Mouse (Mus musculus): Measurements from ENCODE around the gene Gm29609. TPM values are rescaled to one million over a fixed set of nuclear protein-coding genes. Genes with fewer than 3 reads are reported as not detected.

Gm29609 gene
- polyA plus RNA-seq, 1 experiment: 3.9 TPM

DNA sequence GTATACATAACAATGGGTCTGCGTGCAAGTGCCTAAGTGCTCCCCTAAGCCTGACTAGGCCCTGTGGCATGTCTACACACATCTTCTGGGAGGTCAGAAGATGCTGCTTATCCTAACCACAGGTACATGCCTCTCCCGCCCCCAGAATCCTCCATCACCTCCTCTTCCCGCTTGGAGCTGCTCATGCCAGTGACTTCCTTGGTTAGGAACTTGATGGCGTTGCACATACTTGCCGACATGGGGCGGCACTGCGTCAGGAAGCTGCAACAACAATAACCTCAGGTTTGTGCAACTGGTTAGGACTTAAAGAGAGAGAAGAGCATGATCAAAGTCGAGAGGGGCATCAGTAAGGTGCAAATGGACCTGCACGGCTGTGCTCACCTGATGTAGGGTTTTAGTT lies 10.5 kb upstream of the Gm29609 start:
- WGBS: 89% methylated on average over 9 of the region's 9 CpGs
- TF ChIP-seq CTCF (IDR thresholded peaks at IDR 0.05; ENCODE audit: borderline replicate concordance, insufficient read depth, low read depth, low read length): no peak
- TF ChIP-seq POLR2A (IDR thresholded peaks at IDR 0.05; ENCODE audit: borderline replicate concordance, insufficient read depth, low read length): no peak
- Histone ChIP-seq H3K27ac (ENCODE audit: insufficient read depth, low read length) (no peak overlapping the region), H3K4me1 (ENCODE audit: control insufficient read depth, insufficient read depth, low read length) (peaks cover 4% of the 10 kb centered on the region; the same call in 1 of the 2 replicates), H3K4me3 (replicated peaks; ENCODE audit: insufficient read depth, low read depth, low read length) (no peak overlapping the region), H3K27me3 (ENCODE audit: control insufficient read depth, insufficient read depth, low read length) (no peaks in the 10 kb centered on the region)
- DNase-seq: no peak

DNA sequence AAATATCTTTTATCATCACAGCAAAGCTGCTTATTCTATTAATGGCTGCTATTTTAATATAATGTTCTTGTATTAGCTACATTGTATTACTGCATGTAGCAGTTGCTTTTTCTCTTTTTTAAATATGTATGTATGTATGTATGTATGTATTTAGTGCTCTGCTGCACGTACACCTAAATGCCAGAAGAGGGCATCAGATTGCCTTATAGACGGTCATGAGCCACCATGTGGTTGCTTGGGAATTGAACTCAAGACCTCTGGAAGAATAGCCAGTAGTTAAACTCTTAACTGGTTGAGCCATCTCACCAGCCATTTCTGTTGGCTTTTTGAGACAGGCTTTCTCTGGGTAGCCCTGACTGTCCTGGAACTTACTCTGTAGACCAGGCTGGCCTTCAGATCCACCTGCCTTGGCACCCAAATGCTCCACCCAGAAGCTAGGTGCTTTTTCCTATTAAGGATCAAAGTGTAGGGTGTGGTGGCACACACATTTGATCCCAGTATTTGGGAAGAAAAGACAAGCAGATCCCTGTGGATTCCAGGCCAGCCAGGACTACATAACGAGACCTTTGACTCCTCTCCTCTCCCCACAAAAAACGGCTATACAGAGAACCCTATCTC lies 8.6 kb upstream of the Gm29609 start:
- no peak for DNase-seq
- 70% methylated on average over 4 of the region's 4 CpGs for WGBS
- H3K27ac ChIP-seq (ENCODE audit: insufficient read depth, low read length): no peak overlapping the region
- H3K27me3 ChIP-seq (ENCODE audit: control insufficient read depth, insufficient read depth, low read length): no peaks in the 10 kb centered on the region
- no peak for TF ChIP-seq POLR2A (IDR thresholded peaks at IDR 0.05; ENCODE audit: borderline replicate concordance, insufficient read depth, low read length)
- TF ChIP-seq CTCF (IDR thresholded peaks at IDR 0.05; ENCODE audit: borderline replicate concordance, insufficient read depth, low read depth, low read length): no peak
- peaks cover 4% of the 10 kb centered on the region; the same call in 1 of the 2 replicates for H3K4me1 ChIP-seq (ENCODE audit: control insufficient read depth, insufficient read depth, low read length)
- no peak overlapping the region for H3K4me3 ChIP-seq (replicated peaks; ENCODE audit: insufficient read depth, low read depth, low read length)

DNA sequence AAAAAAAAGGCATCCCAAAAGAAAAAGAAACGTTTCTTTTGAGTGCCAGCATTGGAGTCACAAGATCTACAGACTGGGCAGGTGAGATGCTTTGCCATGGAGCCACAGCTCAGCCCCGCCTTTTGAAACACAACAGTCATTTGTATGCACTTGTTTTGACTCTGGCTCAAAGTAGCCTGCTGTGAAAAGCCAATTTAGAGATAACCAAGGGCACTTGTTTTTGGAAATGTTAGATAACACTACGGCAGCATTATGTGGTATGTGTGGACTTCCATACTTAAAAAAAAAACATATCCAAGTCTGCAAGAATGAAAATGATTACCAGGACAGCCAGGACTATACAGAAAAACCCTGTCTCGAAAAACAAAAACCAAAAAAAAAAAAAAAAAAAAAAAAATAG lies 4.0 kb upstream of the Gm29609 start:
- no peaks in the 10 kb centered on the region for H3K4me1 ChIP-seq (ENCODE audit: control insufficient read depth, insufficient read depth, low read length)
- H3K4me3 ChIP-seq (replicated peaks; ENCODE audit: insufficient read depth, low read depth, low read length): no peak overlapping the region
- no peak for DNase-seq
- TF ChIP-seq POLR2A (IDR thresholded peaks at IDR 0.05; ENCODE audit: borderline replicate concordance, insufficient read depth, low read length): no peak
- TF ChIP-seq CTCF (IDR thresholded peaks at IDR 0.05; ENCODE audit: borderline replicate concordance, insufficient read depth, low read depth, low read length): no peak
- no peaks in the 10 kb centered on the region for H3K27me3 ChIP-seq (ENCODE audit: control insufficient read depth, insufficient read depth, low read length)
- WGBS: 57% methylated on average over 4 of the region's 4 CpGs
- no peak overlapping the region for H3K27ac ChIP-seq (ENCODE audit: insufficient read depth, low read length)

DNA sequence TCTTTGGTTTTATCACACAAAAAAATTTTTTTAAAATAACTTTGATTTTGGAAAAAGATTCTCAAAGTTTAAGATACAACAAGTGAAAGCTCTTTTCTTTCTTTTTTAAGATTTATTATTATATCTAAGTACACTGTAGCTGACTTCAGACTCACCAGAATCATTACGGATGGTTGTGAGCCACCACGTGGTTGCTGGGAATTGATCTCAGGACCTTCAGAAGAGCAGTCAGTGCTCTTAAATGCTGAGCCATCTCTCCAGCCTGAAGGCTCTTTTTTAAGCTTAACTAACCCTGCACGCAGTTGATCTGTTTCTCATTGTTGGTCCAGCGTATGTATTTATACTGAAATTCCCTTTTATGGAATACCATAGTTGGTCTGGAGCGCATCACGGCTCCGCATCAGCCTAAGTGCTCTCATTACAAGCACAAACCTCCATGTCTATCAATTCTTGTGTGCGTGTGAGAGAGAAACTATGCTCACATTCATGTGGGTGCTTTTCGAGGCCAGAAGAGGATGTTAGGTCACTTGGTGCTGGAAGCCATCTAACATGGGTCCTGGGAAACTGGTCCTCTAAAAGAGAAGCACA lies 1.6 kb upstream of the Gm29609 start:
- Histone ChIP-seq H3K27me3 (ENCODE audit: control insufficient read depth, insufficient read depth, low read length) (no peaks in the 10 kb centered on the region), H3K4me1 (ENCODE audit: control insufficient read depth, insufficient read depth, low read length) (no peaks in the 10 kb centered on the region), H3K27ac (ENCODE audit: insufficient read depth, low read length) (no peak overlapping the region), H3K4me3 (replicated peaks; ENCODE audit: insufficient read depth, low read depth, low read length) (no peak overlapping the region)
- TF ChIP-seq POLR2A (IDR thresholded peaks at IDR 0.05; ENCODE audit: borderline replicate concordance, insufficient read depth, low read length) (no peak), CTCF (IDR thresholded peaks at IDR 0.05; ENCODE audit: borderline replicate concordance, insufficient read depth, low read depth, low read length) (no peak)
- DNase-seq: no peak
- WGBS: 92% methylated on average over 9 of the region's 9 CpGs

DNA sequence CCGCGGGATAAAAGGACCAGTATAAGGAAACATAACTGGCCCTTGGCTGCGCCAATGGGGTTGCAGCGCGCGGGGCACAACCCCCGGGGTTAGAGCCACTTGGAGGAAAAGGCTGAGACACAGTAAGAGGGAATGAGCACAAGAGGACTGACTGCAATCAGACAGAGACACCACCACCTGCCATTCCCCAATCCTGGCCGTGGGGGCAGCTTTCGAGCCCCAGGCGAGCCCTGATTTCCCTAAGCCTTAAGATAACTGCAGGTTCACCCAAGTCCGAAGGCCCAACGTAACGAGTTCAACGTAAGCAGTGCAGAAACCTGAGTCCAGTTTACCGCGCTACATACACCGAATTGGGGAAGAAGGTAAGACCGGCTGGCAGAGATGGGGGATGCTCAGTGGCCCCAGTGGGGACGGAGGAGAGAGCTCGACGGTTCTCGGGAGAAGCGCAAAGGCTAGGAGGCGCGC lies 378 bp downstream of the Gm29609 start:
- no peaks in the 10 kb centered on the region for H3K27me3 ChIP-seq (ENCODE audit: control insufficient read depth, insufficient read depth, low read length)
- DNase-seq: no peak
- under 1% methylated on average over 25 of the region's 25 CpGs for WGBS
- no peak for TF ChIP-seq POLR2A (IDR thresholded peaks at IDR 0.05; ENCODE audit: borderline replicate concordance, insufficient read depth, low read length)
- TF ChIP-seq CTCF (IDR thresholded peaks at IDR 0.05; ENCODE audit: borderline replicate concordance, insufficient read depth, low read depth, low read length): no peak
- peak overlapping the region; percentile 84; the same call in 1 of the 2 replicates for H3K27ac ChIP-seq (ENCODE audit: insufficient read depth, low read length)
- no peaks in the 10 kb centered on the region for H3K4me1 ChIP-seq (ENCODE audit: control insufficient read depth, insufficient read depth, low read length)
- H3K4me3 ChIP-seq (replicated peaks; ENCODE audit: insufficient read depth, low read depth, low read length): peak overlapping the region; percentile 77

DNA sequence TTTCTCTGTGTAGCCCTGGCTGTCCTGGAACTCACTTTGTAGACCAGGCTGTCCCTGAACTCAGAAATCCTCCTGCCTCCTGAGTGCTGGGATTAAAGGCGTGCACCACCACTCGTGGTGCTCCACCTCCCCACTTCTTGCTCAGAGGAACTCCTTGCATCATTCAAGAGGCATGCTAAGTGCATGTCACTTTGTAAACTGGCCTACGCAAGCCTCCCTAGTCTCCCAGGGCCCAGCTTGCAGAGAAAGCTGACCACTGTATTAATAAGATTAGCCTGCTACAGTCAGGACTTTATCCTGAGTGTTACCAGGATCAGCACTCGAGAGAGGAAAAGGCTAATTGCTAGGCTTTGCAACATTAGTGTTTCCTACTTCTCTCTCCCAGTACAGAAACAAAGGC lies 11.1 kb downstream of the Gm29609 start:
- Histone ChIP-seq H3K4me3 (replicated peaks; ENCODE audit: insufficient read depth, low read depth, low read length) (no peak overlapping the region), H3K27ac (ENCODE audit: insufficient read depth, low read length) (no peak overlapping the region), H3K4me1 (ENCODE audit: control insufficient read depth, insufficient read depth, low read length) (no peaks in the 10 kb centered on the region), H3K27me3 (ENCODE audit: control insufficient read depth, insufficient read depth, low read length) (no peaks in the 10 kb centered on the region)
- WGBS: 94% methylated on average over 4 of the region's 4 CpGs
- no peak for DNase-seq
- TF ChIP-seq POLR2A (IDR thresholded peaks at IDR 0.05; ENCODE audit: borderline replicate concordance, insufficient read depth, low read length) (no peak), CTCF (IDR thresholded peaks at IDR 0.05; ENCODE audit: borderline replicate concordance, insufficient read depth, low read depth, low read length) (no peak)

DNA sequence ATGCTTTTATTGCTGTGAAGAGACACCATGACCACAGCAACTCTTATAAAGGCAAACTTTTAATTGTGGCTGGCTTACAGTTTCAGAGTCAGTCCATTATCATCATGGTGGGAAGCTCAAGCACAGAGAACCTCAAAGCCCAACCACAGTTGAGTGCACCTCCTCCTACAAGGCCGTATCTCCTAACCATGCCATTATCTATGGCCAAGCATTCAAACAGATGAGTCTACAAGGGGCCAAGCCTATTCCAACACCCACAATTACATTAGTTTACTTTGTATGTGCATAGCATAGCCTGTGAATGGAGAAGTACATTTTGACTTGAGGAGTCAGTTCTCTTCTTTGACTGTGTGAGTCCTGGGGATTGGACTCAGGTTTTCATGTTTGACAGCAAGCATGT lies 14.8 kb downstream of the Gm29609 start:
- H3K27me3 ChIP-seq (ENCODE audit: control insufficient read depth, insufficient read depth, low read length): no peaks in the 10 kb centered on the region
- no peak for TF ChIP-seq POLR2A (IDR thresholded peaks at IDR 0.05; ENCODE audit: borderline replicate concordance, insufficient read depth, low read length)
- no peak for TF ChIP-seq CTCF (IDR thresholded peaks at IDR 0.05; ENCODE audit: borderline replicate concordance, insufficient read depth, low read depth, low read length)
- H3K4me3 ChIP-seq (replicated peaks; ENCODE audit: insufficient read depth, low read depth, low read length): no peak overlapping the region
- WGBS: 90% methylated on average over 1 of the region's 1 CpGs
- no peak for DNase-seq
- H3K27ac ChIP-seq (ENCODE audit: insufficient read depth, low read length): no peak overlapping the region
- H3K4me1 ChIP-seq (ENCODE audit: control insufficient read depth, insufficient read depth, low read length): no peaks in the 10 kb centered on the region

DNA sequence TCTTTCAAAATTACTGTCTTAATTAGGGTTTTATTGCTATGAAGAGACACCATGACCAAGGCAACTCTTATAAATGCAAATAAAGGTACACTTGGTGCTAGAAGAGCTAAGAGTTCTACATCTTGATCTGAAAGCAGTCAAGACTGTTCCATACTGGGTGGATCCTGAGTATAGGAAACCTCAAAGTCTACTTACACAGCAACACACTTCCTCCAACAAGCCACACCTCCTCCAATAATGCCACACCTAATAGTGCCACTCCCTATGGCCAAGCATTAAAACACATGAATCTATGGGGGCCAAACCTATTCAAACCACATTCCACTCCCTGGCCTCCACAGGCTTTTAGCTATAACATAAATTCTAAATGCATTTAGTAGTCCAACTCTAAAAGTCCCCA lies 17.2 kb downstream of the Gm29609 start:
- no peak overlapping the region for H3K4me3 ChIP-seq (replicated peaks; ENCODE audit: insufficient read depth, low read depth, low read length)
- H3K27ac ChIP-seq (ENCODE audit: insufficient read depth, low read length): no peak overlapping the region
- TF ChIP-seq CTCF (IDR thresholded peaks at IDR 0.05; ENCODE audit: borderline replicate concordance, insufficient read depth, low read depth, low read length): no peak
- no peak for TF ChIP-seq POLR2A (IDR thresholded peaks at IDR 0.05; ENCODE audit: borderline replicate concordance, insufficient read depth, low read length)

More for the DNA sequence above, 17.2 kb downstream of the Gm29609 start:
- no peak for DNase-seq
- no peaks in the 10 kb centered on the region for H3K4me1 ChIP-seq (ENCODE audit: control insufficient read depth, insufficient read depth, low read length)
- H3K27me3 ChIP-seq (ENCODE audit: control insufficient read depth, insufficient read depth, low read length): no peaks in the 10 kb centered on the region

Measured in cerebellum, adult 2 months (tissue).